In the genomic region with DNA sequence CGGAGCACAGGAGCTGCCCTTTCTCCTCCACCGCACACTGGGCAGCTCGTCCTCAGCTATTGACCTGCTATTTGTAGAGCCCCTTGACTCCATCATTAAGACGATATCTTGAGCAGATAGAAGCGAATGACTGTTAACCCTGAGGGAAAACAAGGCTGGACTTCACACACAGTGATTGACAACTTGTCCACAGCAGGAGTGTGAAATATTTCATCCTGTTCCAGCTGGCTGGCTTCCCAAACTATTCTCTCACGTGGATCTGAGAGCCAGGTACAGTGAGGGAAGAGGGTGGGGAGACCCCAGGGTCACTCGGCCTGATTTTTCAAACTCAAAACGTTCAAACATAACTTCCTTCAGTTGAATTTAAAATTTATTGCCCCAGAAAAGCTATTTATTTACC, we compare ENCODE assay signal across 22 mouse cellular contexts.
A peak's percentile ranks its signal among the peaks of the same experiment; 100 is the strongest.
DNase-seq lines count a peak whose midpoint lies in the region; ATAC-seq lines count a peak whose summit lies in the region.
"Had no signal": no experiment of that assay in that cellular context is flagged by ENCODE, and none has a peak within 500 bp of the region (broad histone marks: within the 10 kb centered on the region; RNA-seq: fewer than 3 reads in every experiment).

No protein-coding gene starts in this region.

- H3K4me1 ChIP-seq in hindbrain, embryonic 15.5 days (replicated peaks), result peaks cover 25% of the 10 kb centered on the region
- peaks cover 15% of the 10 kb centered on the region; the same call in 1 of the 2 replicates for H3K4me1 ChIP-seq in hindbrain, embryonic 12.5 days
- H3K4me1 ChIP-seq in midbrain, embryonic 15.5 days, result peaks cover 16% of the 10 kb centered on the region
- H3K4me1 ChIP-seq: embryonic facial prominence, embryonic 15.5 days; limb, embryonic 10.5 days; liver, embryonic 15.5 days; lung, embryonic 15.5 days had no signal

- peak overlapping the region; percentile 34; the same call in 1 of the 2 replicates for H3K27ac ChIP-seq in hindbrain, embryonic 15.5 days (replicated peaks)
- no peak overlapping the region for H3K27ac ChIP-seq in hindbrain, embryonic 12.5 days
- 0 out of 2 replicates have a peak overlapping the region, but pooled peaks have one; percentile 17 for H3K27ac ChIP-seq in midbrain, embryonic 15.5 days
- H3K27ac ChIP-seq: embryonic facial prominence, embryonic 15.5 days; heart, embryonic 15.5 days; limb, embryonic 10.5 days; liver, embryonic 15.5 days; lung, embryonic 15.5 days had no signal

- no peak for ATAC-seq in hindbrain, embryonic 15.5 days (ENCODE audit: low FRiP score, low read depth)
- no peak for ATAC-seq in hindbrain, embryonic 12.5 days (ENCODE audit: low FRiP score)
- ATAC-seq in midbrain, embryonic 15.5 days (replicated peaks), result peak; percentile 61; the same call in 1 of the 2 replicates

- H3K4me2 ChIP-seq in hindbrain, embryonic 15.5 days, result no peak overlapping the region
- no peak overlapping the region for H3K4me2 ChIP-seq in hindbrain, embryonic 12.5 days (replicated peaks)
- H3K4me2 ChIP-seq in midbrain, embryonic 15.5 days, result no peak overlapping the region
- H3K4me2 ChIP-seq: embryonic facial prominence, embryonic 15.5 days; heart, embryonic 15.5 days; liver, embryonic 15.5 days; lung, embryonic 15.5 days had no signal

- H3K36me3 ChIP-seq in hindbrain, embryonic 15.5 days, result no peaks in the 10 kb centered on the region
- H3K36me3 ChIP-seq in hindbrain, embryonic 12.5 days, result no peaks in the 10 kb centered on the region
- H3K36me3 ChIP-seq in midbrain, embryonic 15.5 days (replicated peaks), result no peaks in the 10 kb centered on the region
- H3K36me3 ChIP-seq: embryonic facial prominence, embryonic 15.5 days; heart, embryonic 15.5 days; limb, embryonic 10.5 days; liver, embryonic 15.5 days; lung, embryonic 15.5 days had no signal

- H3K27me3 ChIP-seq in hindbrain, embryonic 15.5 days, result no peaks in the 10 kb centered on the region
- no peaks in the 10 kb centered on the region for H3K27me3 ChIP-seq in hindbrain, embryonic 12.5 days
- H3K27me3 ChIP-seq in midbrain, embryonic 15.5 days (replicated peaks), result no peaks in the 10 kb centered on the region
- H3K27me3 ChIP-seq: embryonic facial prominence, embryonic 15.5 days; heart, embryonic 15.5 days; liver, embryonic 15.5 days; lung, embryonic 15.5 days had no signal

- DNase-seq in cerebellum, postnatal 14 days, result peak; percentile 75 to 78
- no peak for DNase-seq in cerebellum, adult 8-10 months
- peak; percentile 47 for DNase-seq in left cerebral cortex, postnatal 4 days
- DNase-seq in left cerebral cortex, postnatal 36 days (ENCODE audit: low spot score in 2 of 2), result no peak
- DNase-seq in urinary bladder, postnatal 36 days (ENCODE audit: low spot score in 2 of 2), result no peak
- DNase-seq: adrenal gland, postnatal 25 days; gastrocnemius, postnatal 36 days; heart, postnatal 36 days; kidney, adult 8-10 months; kidney, postnatal 25 days; liver; lung, postnatal 36 days; right cerebral cortex, postnatal 4 days; thymus, postnatal 14 days had no signal

- H3K4me3 ChIP-seq in hindbrain, embryonic 15.5 days, result no peak overlapping the region
- H3K4me3 ChIP-seq in hindbrain, embryonic 12.5 days, result no peak overlapping the region
- H3K4me3 ChIP-seq in midbrain, embryonic 15.5 days, result no peak overlapping the region
- H3K4me3 ChIP-seq: embryonic facial prominence, embryonic 15.5 days; heart, embryonic 15.5 days; limb, embryonic 10.5 days; liver, embryonic 15.5 days; lung, embryonic 15.5 days had no signal

- intact Hi-C loops in left cerebral cortex, postnatal 4 days (cut with DNase I), result no loop called here
- intact Hi-C loops in left cerebral cortex, postnatal 36 days (cut with DNase I), result no loop called here

- WGBS in hindbrain, embryonic 15.5 days, result 41% methylated on average over 8 of the region's 8 CpGs
- 42% methylated on average over 8 of the region's 8 CpGs for WGBS in hindbrain, embryonic 12.5 days
- WGBS in midbrain, embryonic 15.5 days, result 43% methylated on average over 8 of the region's 8 CpGs

- H3K9me3 ChIP-seq in hindbrain, embryonic 15.5 days, result no peaks in the 10 kb centered on the region
- H3K9me3 ChIP-seq in hindbrain, embryonic 12.5 days (replicated peaks), result no peaks in the 10 kb centered on the region
- no peaks in the 10 kb centered on the region for H3K9me3 ChIP-seq in midbrain, embryonic 15.5 days
- H3K9me3 ChIP-seq: embryonic facial prominence, embryonic 15.5 days; heart, embryonic 15.5 days; limb, embryonic 10.5 days; liver, embryonic 15.5 days; lung, embryonic 15.5 days had no signal

- no peak overlapping the region for H3K9ac ChIP-seq in hindbrain, embryonic 15.5 days
- H3K9ac ChIP-seq in hindbrain, embryonic 12.5 days, result no peak overlapping the region
- no peak overlapping the region for H3K9ac ChIP-seq in midbrain, embryonic 15.5 days
- H3K9ac ChIP-seq: embryonic facial prominence, embryonic 15.5 days; heart, embryonic 15.5 days; liver, embryonic 15.5 days; lung, embryonic 15.5 days had no signal

Comparison
In these comparisons a context has a peak if more than half of its experiments do, and no peak if none do; other contexts are left out.
1. DNase-seq: peak in cerebellum, postnatal 14 days (2 of 2) and left cerebral cortex, postnatal 4 days (single experiment); none in cerebellum, adult 8-10 months (single experiment), left cerebral cortex, postnatal 36 days (0 of 2) and urinary bladder, postnatal 36 days (0 of 2).